Mouse (Mus musculus) limb, embryonic 10.5 days (tissue): ENCODE results near the gene Erbb4. TPM values are rescaled to one million over a fixed set of nuclear protein-coding genes. Genes with fewer than 3 reads are reported as not detected.
"Not testable (repeated sequence)": the region's sequence is repeated elsewhere in the genome, so short reads cannot be mapped to it uniquely, and the experiment has no call there.

Source experiments
- DNase-seq: peaks from one replicate; pipeline ENCODE4 v3.0.0-alpha.2; 2017; ENCODE audit warnings: low spot score
- H3K27ac ChIP-seq: fragments of 300-500 bp; sonication (generic); 2 replicates; pipeline ENCODE4 v1.5.1; 2016; ENCODE audit warnings: mild to moderate bottlenecking
- H3K27me3 ChIP-seq: fragments of 300-500 bp; sonication (generic); 2 replicates; pipeline ENCODE4 v1.6.1; 2016; ENCODE audit warnings: low read depth, mild to moderate bottlenecking; ENCODE audit not compliant: poor library complexity, severe bottlenecking
- H3K36me3 ChIP-seq: fragments of 300-500 bp; sonication (generic); 2 replicates; pipeline ENCODE4 v1.6.1; 2016; ENCODE audit warnings: mild to moderate bottlenecking, moderate library complexity
- H3K4me1 ChIP-seq: fragments of 300-500 bp; sonication (generic); 2 replicates; pipeline ENCODE4 v1.6.1; 2016
- H3K4me3 ChIP-seq: fragments of 300-500 bp; sonication (generic); 2 replicates; pipeline ENCODE4 v1.5.1; 2016; ENCODE audit warnings: mild to moderate bottlenecking, moderate library complexity
- H3K9me3 ChIP-seq: fragments of 300-500 bp; sonication (generic); replicated peaks from 2 replicates; pipeline ENCODE4 v1.6.1; 2016; ENCODE audit warnings: mild to moderate bottlenecking
- WGBS: fragments of 180-500 bp; shearing (Covaris S2); methylation state at CpG from one replicate; pipeline ENCODE4 v1.1.7; 2016; 5-methylcytosine and 5-hydroxymethylcytosine counted together
- polyA plus RNA-seq: library from polyadenylated mRNA; unstranded; fragments of >200 nt; fragmentation: Nextera tagmentation; extraction: Ambion mirVana; gene quantifications from 2 replicates; pipeline ENCODE4 v1.2.1, GENCODE M21; 2016

The Erbb4 gene
- polyA plus RNA-seq, 1 experiment from 2014 or later, result 0.16 TPM

GRCm38 (mm10) chr1:68806711-68807110 is 301.1 kb downstream of the Erbb4 start:
- Histone ChIP-seq H3K9me3 (no peaks in the 10 kb centered on the region), H3K27ac (no peak overlapping the region), H3K27me3 (no peaks in the 10 kb centered on the region), H3K4me3 (no peak overlapping the region), H3K36me3 (no peaks in the 10 kb centered on the region), H3K4me1 (no peaks in the 10 kb centered on the region)
- no peak for DNase-seq
- 58% methylated on average over 2 of the region's 2 CpGs for WGBS

- Histone ChIP-seq H3K9me3 (no peaks in the 10 kb centered on the region), H3K36me3 (no peaks in the 10 kb centered on the region), H3K27me3 (no peaks in the 10 kb centered on the region), H3K4me1 (peaks cover 6% of the 10 kb centered on the region; the same call in 1 of the 2 replicates), H3K4me3 (no peak overlapping the region), H3K27ac (no peak overlapping the region)
- WGBS, result 26% methylated on average over 4 of the region's 4 CpGs
- peak; percentile 29 for DNase-seq
Measured at GRCm38 (mm10) chr1:68787409-68788015, 320.3 kb downstream of the Erbb4 start.

GRCm38 (mm10) chr1:68780653-68781052 is 327.2 kb downstream of the Erbb4 start:
- Histone ChIP-seq H3K36me3 (no peaks in the 10 kb centered on the region), H3K4me3 (no peak overlapping the region), H3K4me1 (no peaks in the 10 kb centered on the region), H3K9me3 (no peaks in the 10 kb centered on the region), H3K27ac (no peak overlapping the region), H3K27me3 (no peaks in the 10 kb centered on the region)
- DNase-seq, result no peak
- 47% methylated on average over 2 of the region's 2 CpGs for WGBS

GRCm38 (mm10) chr1:68780032-68780431 is 327.8 kb downstream of the Erbb4 start:
- DNase-seq, result no peak
- Histone ChIP-seq H3K4me1 (no peaks in the 10 kb centered on the region), H3K9me3 (no peaks in the 10 kb centered on the region), H3K27me3 (no peaks in the 10 kb centered on the region), H3K27ac (no peak overlapping the region), H3K4me3 (no peak overlapping the region), H3K36me3 (no peaks in the 10 kb centered on the region)
- 75% methylated on average over 1 of the region's 1 CpGs for WGBS

GRCm38 (mm10) chr1:68766095-68766494 is 341.8 kb downstream of the Erbb4 start:
- not testable (repeated sequence) for H3K4me3 ChIP-seq, H3K27ac ChIP-seq, DNase-seq, H3K36me3 ChIP-seq, H3K4me1 ChIP-seq, H3K27me3 ChIP-seq, H3K9me3 ChIP-seq

- Histone ChIP-seq H3K36me3 (no peaks in the 10 kb centered on the region), H3K9me3 (no peaks in the 10 kb centered on the region), H3K4me1 (no peaks in the 10 kb centered on the region), H3K27me3 (no peaks in the 10 kb centered on the region), H3K27ac (no peak overlapping the region), H3K4me3 (no peak overlapping the region)
- no peak for DNase-seq
- WGBS, result 93% methylated on average over 5 of the region's 5 CpGs
Measured at GRCm38 (mm10) chr1:68762456-68762855, 345.4 kb downstream of the Erbb4 start.

GRCm38 (mm10) chr1:68748976-68749375 is 358.9 kb downstream of the Erbb4 start:
- H3K27me3 ChIP-seq, result no peaks in the 10 kb centered on the region
- no peaks in the 10 kb centered on the region for H3K36me3 ChIP-seq
- WGBS, result 34% methylated on average over 1 of the region's 1 CpGs
- no peak overlapping the region for H3K4me3 ChIP-seq
- no peaks in the 10 kb centered on the region for H3K4me1 ChIP-seq
- no peaks in the 10 kb centered on the region for H3K9me3 ChIP-seq
- no peak overlapping the region for H3K27ac ChIP-seq
- no peak for DNase-seq

- H3K27ac ChIP-seq, result no peak overlapping the region
- no peaks in the 10 kb centered on the region for H3K4me1 ChIP-seq
- no peaks in the 10 kb centered on the region for H3K9me3 ChIP-seq
- no peak overlapping the region for H3K4me3 ChIP-seq
- DNase-seq, result no peak
- no peaks in the 10 kb centered on the region for H3K27me3 ChIP-seq
- no peaks in the 10 kb centered on the region for H3K36me3 ChIP-seq
Measured at GRCm38 (mm10) chr1:68681478-68681877, 426.4 kb downstream of the Erbb4 start.

- no peaks in the 10 kb centered on the region for H3K36me3 ChIP-seq
- H3K27ac ChIP-seq, result no peak overlapping the region
- no peaks in the 10 kb centered on the region for H3K4me1 ChIP-seq
- WGBS, result 85% methylated on average over 4 of the region's 4 CpGs
- DNase-seq, result no peak
- no peaks in the 10 kb centered on the region for H3K27me3 ChIP-seq
- H3K9me3 ChIP-seq, result no peaks in the 10 kb centered on the region
- H3K4me3 ChIP-seq, result no peak overlapping the region
Measured at GRCm38 (mm10) chr1:68674667-68675066, 433.2 kb downstream of the Erbb4 start.

- Histone ChIP-seq H3K4me1 (no peaks in the 10 kb centered on the region), H3K9me3 (no peaks in the 10 kb centered on the region), H3K27me3 (no peaks in the 10 kb centered on the region), H3K4me3 (no peak overlapping the region), H3K27ac (no peak overlapping the region), H3K36me3 (no peaks in the 10 kb centered on the region)
- 91% methylated on average over 10 of the region's 10 CpGs for WGBS
- DNase-seq, result no peak
Measured at GRCm38 (mm10) chr1:68666831-68667601, 440.8 kb downstream of the Erbb4 start.

- no peaks in the 10 kb centered on the region for H3K9me3 ChIP-seq
- H3K4me1 ChIP-seq, result no peaks in the 10 kb centered on the region
- no peak for DNase-seq
- no peak overlapping the region for H3K4me3 ChIP-seq
- 91% methylated on average over 3 of the region's 3 CpGs for WGBS
- H3K36me3 ChIP-seq, result no peaks in the 10 kb centered on the region
- no peak overlapping the region for H3K27ac ChIP-seq
- no peaks in the 10 kb centered on the region for H3K27me3 ChIP-seq
Measured at GRCm38 (mm10) chr1:68590475-68590874, 517.4 kb downstream of the Erbb4 start.

GRCm38 (mm10) chr1:68573851-68574540 is 533.9 kb downstream of the Erbb4 start:
- no peak overlapping the region for H3K4me3 ChIP-seq
- H3K9me3 ChIP-seq, result no peaks in the 10 kb centered on the region
- H3K27ac ChIP-seq, result no peak overlapping the region
- H3K4me1 ChIP-seq, result no peaks in the 10 kb centered on the region
- no peaks in the 10 kb centered on the region for H3K36me3 ChIP-seq
- H3K27me3 ChIP-seq, result no peaks in the 10 kb centered on the region
- 89% methylated on average over 4 of the region's 4 CpGs for WGBS
- DNase-seq, result no peak

- no peak for DNase-seq
Measured at GRCm38 (mm10) chr1:68570924-68571323, 536.9 kb downstream of the Erbb4 start.

More at GRCm38 (mm10) chr1:68570924-68571323, 536.9 kb downstream of the Erbb4 start:
- Histone ChIP-seq H3K36me3 (no peaks in the 10 kb centered on the region), H3K4me3 (no peak overlapping the region), H3K4me1 (no peaks in the 10 kb centered on the region), H3K9me3 (no peaks in the 10 kb centered on the region), H3K27ac (no peak overlapping the region), H3K27me3 (no peaks in the 10 kb centered on the region)
- WGBS, result 90% methylated on average over 1 of the region's 1 CpGs
